Mouse (Mus musculus): ENCODE results near the gene Gpatch8. TPM values are rescaled to one million over a fixed set of nuclear protein-coding genes. Genes with fewer than 3 reads are reported as not detected.

Gpatch8 gene
- total and polyA plus RNA-seq, 3 experiments, result 11.5 to 24.7 (median 16.6) TPM

DNA sequence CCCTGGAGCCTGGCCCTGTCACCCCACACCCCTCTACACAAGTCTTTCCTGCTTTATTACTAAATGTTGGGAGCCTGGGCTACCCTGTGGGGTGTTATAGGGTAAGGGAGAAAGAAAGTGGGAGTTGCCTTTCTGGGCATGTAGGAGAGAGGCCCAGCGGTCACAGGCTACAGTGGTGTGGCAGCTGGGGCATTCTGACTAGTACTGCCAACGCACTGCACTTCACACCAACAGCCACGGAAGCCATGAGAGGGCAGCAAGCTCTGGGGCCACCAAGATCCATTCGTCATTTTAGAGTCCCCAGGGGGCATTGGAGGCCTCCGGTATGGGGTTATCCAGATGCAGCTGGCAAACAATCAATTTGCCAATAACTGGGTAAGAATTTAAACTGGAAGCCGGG lies 114.1 kb downstream of the Gpatch8 start:
- Histone ChIP-seq H3K4me3 (replicated peaks in 1 of 3; ENCODE audit: low read depth in 2 of 3, low read length in 2 of 3, poor library complexity in 1 of 3) (no peak overlapping the region), H3K4me1 (ENCODE audit: control insufficient read depth in 1 of 2, insufficient read depth in 2 of 2) (no peaks in the 10 kb centered on the region), H3K9ac (ENCODE audit: insufficient read depth, low read depth) (no peak overlapping the region), H3K36me3 (replicated peaks in 1 of 2; ENCODE audit: control insufficient read depth in 1 of 2, insufficient read depth in 1 of 2, low read length in 1 of 2) (peaks cover 3 to 14% of the 10 kb centered on the region in 2 experiments), H3K9me3 (replicated peaks; ENCODE audit: low read length) (peaks cover 27% of the 10 kb centered on the region), H3K79me2 (replicated peaks; ENCODE audit: control insufficient read depth, extremely low read depth, insufficient read depth, poor library complexity, severe bottlenecking) (no peaks in the 10 kb centered on the region), H3K27me3 (replicated peaks) (peaks cover 42% of the 10 kb centered on the region), H3K27ac (ENCODE audit: insufficient read depth, low read depth) (no peak overlapping the region), H3K4me2 (ENCODE audit: insufficient read depth, low read depth, poor library complexity, severe bottlenecking) (no peak overlapping the region)
- in situ Hi-C loops (cut with MboI; ENCODE audit: low pct_ligation_motif_present, low pct_unique_long_range_greater_than_20kb, low sequenced_read_pairs), result no loop called here
- TF ChIP-seq JUN (IDR thresholded peaks at IDR 0.05; ENCODE audit: insufficient read depth, low read depth, low read length), result no peak
- no peak for TF ChIP-seq NRF1 (IDR thresholded peaks at IDR 0.05; ENCODE audit: low read depth, low read length)
- TF ChIP-seq ZMIZ1 (IDR thresholded peaks at IDR 0.05; ENCODE audit: low read depth, low read length), result no peak
- TF ChIP-seq TBP (conservative IDR thresholded peaks at IDR 0.05; ENCODE audit: low read depth, low read length), result no peak
- TF ChIP-seq SIN3A (IDR thresholded peaks at IDR 0.05; ENCODE audit: low read length), result no peak
- TF ChIP-seq MAX (IDR thresholded peaks at IDR 0.05; ENCODE audit: low read length), result no peak
- TF ChIP-seq CHD2 (IDR thresholded peaks at IDR 0.05; ENCODE audit: low read length), result no peak
- no peak for TF ChIP-seq ZNF384 (IDR thresholded peaks at IDR 0.05; ENCODE audit: low read depth, low read length)
- no peak for TF ChIP-seq RCOR1 (conservative IDR thresholded peaks at IDR 0.05; ENCODE audit: low read depth, low read length)
- no peak for TF ChIP-seq PAX5 (IDR thresholded peaks at IDR 0.05; ENCODE audit: low read length)
- TF ChIP-seq KAT2A (IDR thresholded peaks at IDR 0.05; ENCODE audit: insufficient replicate concordance, low read length), result no peak
- DNase-seq (ENCODE audit: extremely low read depth), result no peak
- dilution Hi-C loops (cut with MboI; ENCODE audit: extremely low pct_ligation_motif_present, extremely low pct_unique_long_range_greater_than_20kb, low sequenced_read_pairs), result no loop called here

DNA sequence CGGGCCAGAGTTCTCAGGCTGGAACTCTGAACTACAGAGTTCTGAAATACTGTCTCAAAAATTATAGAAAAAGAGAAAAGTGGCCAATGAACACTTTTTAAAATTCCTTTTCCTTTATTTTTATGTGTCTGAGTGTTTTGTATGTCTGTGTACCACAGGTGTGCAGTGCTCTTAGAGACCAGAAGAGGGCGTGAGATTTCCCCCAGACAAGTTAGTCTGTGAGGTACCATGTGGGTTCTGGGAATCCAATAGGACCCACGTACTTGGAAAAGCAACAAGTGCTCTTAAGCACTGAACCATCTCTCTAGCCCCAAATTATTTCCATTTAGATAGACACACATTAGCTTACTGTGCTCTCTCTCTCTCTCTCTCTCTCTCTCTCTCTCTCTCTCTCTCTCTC lies 114.8 kb downstream of the Gpatch8 start:
- Histone ChIP-seq H3K27me3 (replicated peaks) (peaks cover 40% of the 10 kb centered on the region), H3K4me2 (ENCODE audit: insufficient read depth, low read depth, poor library complexity, severe bottlenecking) (no peak overlapping the region), H3K4me1 (ENCODE audit: control insufficient read depth in 1 of 2, insufficient read depth in 2 of 2) (no peaks in the 10 kb centered on the region), H3K79me2 (replicated peaks; ENCODE audit: control insufficient read depth, extremely low read depth, insufficient read depth, poor library complexity, severe bottlenecking) (no peaks in the 10 kb centered on the region), H3K27ac (ENCODE audit: insufficient read depth, low read depth) (no peak overlapping the region), H3K36me3 (replicated peaks in 1 of 2; ENCODE audit: control insufficient read depth in 1 of 2, insufficient read depth in 1 of 2, low read length in 1 of 2) (peaks cover 4 to 21% of the 10 kb centered on the region in 2 experiments), H3K9ac (ENCODE audit: insufficient read depth, low read depth) (no peak overlapping the region), H3K4me3 (replicated peaks in 1 of 3; ENCODE audit: low read depth in 2 of 3, low read length in 2 of 3, poor library complexity in 1 of 3) (no peak overlapping the region), H3K9me3 (replicated peaks; ENCODE audit: low read length) (peaks cover 25% of the 10 kb centered on the region)
- in situ Hi-C loops (cut with MboI; ENCODE audit: low pct_ligation_motif_present, low pct_unique_long_range_greater_than_20kb, low sequenced_read_pairs) (no loop called here), dilution Hi-C loops (cut with MboI; ENCODE audit: extremely low pct_ligation_motif_present, extremely low pct_unique_long_range_greater_than_20kb, low sequenced_read_pairs) (no loop called here)
- DNase-seq (ENCODE audit: extremely low read depth), result no peak
- TF ChIP-seq CTCF (conservative IDR thresholded peaks at IDR 0.05 in 1 of 2, IDR thresholded peaks at IDR 0.05 in 1 of 2; ENCODE audit: low read depth in 2 of 2, low read length in 2 of 2), result peak; percentile 16 to 40; a peak in 3 of 4 replicates
- TF ChIP-seq NELFE (IDR thresholded peaks at IDR 0.05; ENCODE audit: low read depth, low read length), result no peak

DNA sequence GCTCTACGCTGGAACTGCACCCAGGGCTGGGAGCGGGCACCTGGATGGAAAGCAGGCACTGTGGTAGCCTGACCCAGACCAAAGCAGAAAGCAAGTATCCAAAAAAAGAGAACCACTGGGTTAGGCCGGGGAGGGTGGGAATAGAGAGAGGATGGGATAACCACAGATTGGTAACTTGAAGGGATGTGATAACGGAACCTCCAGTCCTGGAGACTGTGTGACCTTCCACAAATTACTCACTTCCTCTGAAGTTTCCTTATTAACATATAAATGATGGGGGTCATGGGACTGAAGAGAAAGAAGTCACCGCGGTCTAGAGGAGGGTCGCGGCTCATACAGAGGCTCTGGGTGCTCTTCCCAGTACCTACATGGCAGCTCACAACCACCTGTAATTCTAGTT lies 115.9 kb downstream of the Gpatch8 start:
- dilution Hi-C loops (cut with MboI; ENCODE audit: extremely low pct_ligation_motif_present, extremely low pct_unique_long_range_greater_than_20kb, low sequenced_read_pairs) (no loop called here), in situ Hi-C loops (cut with MboI; ENCODE audit: low pct_ligation_motif_present, low pct_unique_long_range_greater_than_20kb, low sequenced_read_pairs) (no loop called here)
- Histone ChIP-seq H3K36me3 (replicated peaks in 1 of 2; ENCODE audit: control insufficient read depth in 1 of 2, insufficient read depth in 1 of 2, low read length in 1 of 2) (peaks cover 16 to 32% of the 10 kb centered on the region in 2 experiments), H3K27ac (ENCODE audit: insufficient read depth, low read depth) (no peak overlapping the region), H3K79me2 (replicated peaks; ENCODE audit: control insufficient read depth, extremely low read depth, insufficient read depth, poor library complexity, severe bottlenecking) (no peaks in the 10 kb centered on the region), H3K4me1 (ENCODE audit: control insufficient read depth in 1 of 2, insufficient read depth in 2 of 2) (peaks cover 0 to 5% of the 10 kb centered on the region in 2 experiments; a peak in 1 of 4 replicates), H3K9ac (ENCODE audit: insufficient read depth, low read depth) (no peak overlapping the region), H3K9me3 (replicated peaks; ENCODE audit: low read length) (peaks cover 29% of the 10 kb centered on the region), H3K4me3 (replicated peaks in 1 of 3; ENCODE audit: low read depth in 2 of 3, low read length in 2 of 3, poor library complexity in 1 of 3) (no peak overlapping the region), H3K4me2 (ENCODE audit: insufficient read depth, low read depth, poor library complexity, severe bottlenecking) (no peak overlapping the region), H3K27me3 (replicated peaks) (peaks cover 28% of the 10 kb centered on the region)
- DNase-seq (ENCODE audit: extremely low read depth), result no peak
- TF ChIP-seq RCOR1 (conservative IDR thresholded peaks at IDR 0.05; ENCODE audit: low read depth, low read length), result no peak
- no peak for TF ChIP-seq USF2 (conservative IDR thresholded peaks at IDR 0.05; ENCODE audit: low read depth, low read length)
- TF ChIP-seq CHD2 (IDR thresholded peaks at IDR 0.05; ENCODE audit: low read length), result no peak
- no peak for TF ChIP-seq NRF1 (IDR thresholded peaks at IDR 0.05; ENCODE audit: low read depth, low read length)
- no peak for TF ChIP-seq BHLHE40 (IDR thresholded peaks at IDR 0.05; ENCODE audit: low read depth, low read length)
- no peak for TF ChIP-seq ZKSCAN1 (IDR thresholded peaks at IDR 0.05; ENCODE audit: borderline replicate concordance, low read depth, low read length)
- no peak for TF ChIP-seq POLR2A (IDR thresholded peaks at IDR 0.05; ENCODE audit: low read depth, low read length)
- TF ChIP-seq HCFC1 (IDR thresholded peaks at IDR 0.05; ENCODE audit: low read depth, low read length), result no peak
- no peak for TF ChIP-seq GABPA (IDR thresholded peaks at IDR 0.05; ENCODE audit: insufficient replicate concordance, low read depth, low read length)
- no peak for TF ChIP-seq JUN (IDR thresholded peaks at IDR 0.05; ENCODE audit: insufficient read depth, low read depth, low read length)
- TF ChIP-seq POLR2AphosphoS2 (IDR thresholded peaks at IDR 0.05; ENCODE audit: low read depth, low read length), result no peak
- no peak for TF ChIP-seq MXI1 (IDR thresholded peaks at IDR 0.05; ENCODE audit: low read depth, low read length)
- no peak for TF ChIP-seq MAX (IDR thresholded peaks at IDR 0.05; ENCODE audit: low read length)
- no peak for TF ChIP-seq SMC3 (IDR thresholded peaks at IDR 0.05; ENCODE audit: low read depth, low read length)
- no peak for TF ChIP-seq CHD1 (IDR thresholded peaks at IDR 0.05; ENCODE audit: low read depth, low read length)

Measured in CH12.LX (cell line).